Mouse (Mus musculus): ENCODE data around the gene Plac8.

Plac8 gene

GRCm38 (mm10) chr5:100546294-100547080, 25.6 kb downstream of the Plac8 start:
- peak; percentile 37 for DNase-seq (ENCODE audit: low read depth)

- peak; percentile 80 for DNase-seq (ENCODE audit: low read depth)
Measured at GRCm38 (mm10) chr5:100536638-100537037, 35.4 kb downstream of the Plac8 start.

- DNase-seq (ENCODE audit: low read depth): peak; percentile 62
Measured at GRCm38 (mm10) chr5:100535826-100536225, 36.2 kb downstream of the Plac8 start.

- DNase-seq (ENCODE audit: low read depth): peak; percentile 87
Measured at GRCm38 (mm10) chr5:100526164-100526563, 45.9 kb downstream of the Plac8 start.

GRCm38 (mm10) chr5:100525620-100526019, 46.4 kb downstream of the Plac8 start:
- no peak for DNase-seq (ENCODE audit: low read depth)

- no peak for DNase-seq (ENCODE audit: low read depth)
Measured at GRCm38 (mm10) chr5:100524921-100525320, 47.1 kb downstream of the Plac8 start.

GRCm38 (mm10) chr5:100523331-100523730, 48.7 kb downstream of the Plac8 start:
- no peak for DNase-seq (ENCODE audit: low read depth)

GRCm38 (mm10) chr5:100520223-100520622, 51.8 kb downstream of the Plac8 start:
- no peak for DNase-seq (ENCODE audit: low read depth)

- no peak for DNase-seq (ENCODE audit: low read depth)
Measured at GRCm38 (mm10) chr5:100519027-100519411, 53.0 kb downstream of the Plac8 start.

- DNase-seq (ENCODE audit: low read depth): peak; percentile 99
Measured at GRCm38 (mm10) chr5:100518049-100519026, 53.7 kb downstream of the Plac8 start, which contains the start of gene Cops4. TSS of gene Cops4 (plus strand) at chr5:100518309.

- no peak for DNase-seq (ENCODE audit: low read depth)
Measured at GRCm38 (mm10) chr5:100512576-100512975, 59.5 kb downstream of the Plac8 start.

GRCm38 (mm10) chr5:100509247-100509646, 62.8 kb downstream of the Plac8 start:
- DNase-seq (ENCODE audit: low read depth): peak; percentile 59
